Mouse (Mus musculus): ENCODE results near the gene Cdkn3. TPM values are rescaled to one million over a fixed set of nuclear protein-coding genes. Genes with fewer than 3 reads are reported as not detected.

Gene Cdkn3
- polyA plus RNA-seq, 1 experiment from 2014 or later: 48.8 TPM

DNA sequence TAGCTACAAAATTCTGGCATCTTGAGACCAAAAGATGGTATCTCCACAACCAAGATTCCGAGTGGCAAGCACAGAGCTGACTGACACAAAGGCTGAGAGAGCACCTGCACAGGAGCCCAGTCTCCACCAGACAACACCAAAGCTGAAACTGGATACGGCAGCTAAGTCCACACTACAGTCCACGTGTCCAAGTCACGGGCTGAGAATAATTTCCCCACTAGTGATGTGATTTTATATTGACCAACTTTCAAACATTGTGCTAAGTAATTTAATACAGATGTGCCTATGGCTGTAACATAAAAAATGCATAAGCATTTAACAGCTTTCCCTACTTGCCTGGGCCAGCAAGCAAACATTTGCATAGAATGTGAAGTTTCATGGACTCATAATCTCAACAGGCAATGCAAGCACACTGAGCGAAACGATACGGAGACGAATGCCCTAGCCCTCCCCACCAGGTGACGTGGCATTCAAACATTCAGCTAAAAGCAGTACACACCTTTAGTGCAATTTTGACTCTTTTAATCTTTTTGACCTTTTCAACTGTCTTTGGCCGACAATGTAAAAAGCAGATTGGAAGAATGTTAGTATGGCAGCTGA, 23.1 kb downstream of the Cdkn3 start:
- H3K9ac ChIP-seq: no peak overlapping the region
- H3K4me1 ChIP-seq (replicated peaks): peaks cover 18% of the 10 kb centered on the region
- WGBS: 90% methylated on average over 10 of the region's 10 CpGs
- H3K4me2 ChIP-seq: no peak overlapping the region
- no peak for ATAC-seq (ENCODE audit: insufficient number of reproducible peaks, low FRiP score)
- H3K9me3 ChIP-seq (replicated peaks): peaks cover 4% of the 10 kb centered on the region
- no peaks in the 10 kb centered on the region for H3K27me3 ChIP-seq (replicated peaks)
- no peak overlapping the region for H3K27ac ChIP-seq (ENCODE audit: poor library complexity, severe bottlenecking)
- no peak overlapping the region for H3K4me3 ChIP-seq
- H3K36me3 ChIP-seq: peaks cover 52% of the 10 kb centered on the region

DNA sequence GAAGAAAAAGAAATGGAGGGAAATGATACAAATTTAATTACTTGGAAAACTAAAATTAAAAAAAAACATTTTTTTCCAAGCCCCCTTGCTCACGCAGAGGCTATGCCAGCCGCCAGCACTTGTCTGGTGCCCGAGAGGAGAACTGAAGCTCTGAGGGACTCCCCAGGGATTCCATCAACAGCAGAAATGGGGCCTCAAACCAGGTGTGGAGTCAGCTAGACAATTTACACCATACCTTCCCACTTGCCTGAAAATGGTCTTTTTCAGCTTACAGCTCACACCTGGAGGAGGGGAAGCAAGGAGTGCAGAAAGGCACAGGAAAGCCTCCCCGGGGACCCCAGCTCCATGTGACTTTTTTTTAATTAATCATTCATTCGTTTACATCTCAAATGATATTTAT, 24.9 kb downstream of the Cdkn3 start:
- no peak overlapping the region for H3K4me3 ChIP-seq
- H3K9ac ChIP-seq: no peak overlapping the region
- H3K27me3 ChIP-seq (replicated peaks): no peaks in the 10 kb centered on the region
- peaks cover 34% of the 10 kb centered on the region for H3K36me3 ChIP-seq
- 91% methylated on average over 5 of the region's 5 CpGs for WGBS
- ATAC-seq (ENCODE audit: insufficient number of reproducible peaks, low FRiP score): no peak
- H3K4me1 ChIP-seq (replicated peaks): peaks cover 29% of the 10 kb centered on the region
- no peak overlapping the region for H3K4me2 ChIP-seq
- no peak overlapping the region for H3K27ac ChIP-seq (ENCODE audit: poor library complexity, severe bottlenecking)
- no peaks in the 10 kb centered on the region for H3K9me3 ChIP-seq (replicated peaks)

DNA sequence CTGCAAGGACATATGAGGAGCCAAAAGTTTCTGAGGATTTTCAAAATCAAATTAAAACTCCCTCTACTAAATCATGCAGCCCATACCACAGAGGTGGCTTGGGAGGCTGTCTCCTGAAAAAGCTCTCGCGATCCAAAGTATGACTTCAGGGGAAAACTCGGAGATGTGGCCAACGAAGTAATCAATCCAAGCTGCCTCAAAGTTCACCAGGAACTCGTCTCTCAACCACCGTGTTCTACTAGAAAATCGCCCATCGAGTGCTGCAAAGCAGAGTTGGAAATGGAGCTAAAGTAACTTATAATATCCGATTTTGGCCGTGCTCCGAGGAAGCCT, 27.1 kb downstream of the Cdkn3 start:
- no peaks in the 10 kb centered on the region for H3K27me3 ChIP-seq (replicated peaks)
- peaks cover 29% of the 10 kb centered on the region for H3K4me1 ChIP-seq (replicated peaks)
- peak overlapping the region; percentile 76 for H3K4me2 ChIP-seq
- WGBS: under 1% methylated on average over 11 of the region's 11 CpGs
- ATAC-seq (ENCODE audit: insufficient number of reproducible peaks, low FRiP score): no peak
- peak overlapping the region; percentile 96 for H3K9ac ChIP-seq
- H3K4me3 ChIP-seq: peak overlapping the region; percentile 85
- peaks cover 19% of the 10 kb centered on the region for H3K36me3 ChIP-seq
- H3K9me3 ChIP-seq (replicated peaks): no peaks in the 10 kb centered on the region
- peak overlapping the region; percentile 96 for H3K27ac ChIP-seq (ENCODE audit: poor library complexity, severe bottlenecking)

DNA sequence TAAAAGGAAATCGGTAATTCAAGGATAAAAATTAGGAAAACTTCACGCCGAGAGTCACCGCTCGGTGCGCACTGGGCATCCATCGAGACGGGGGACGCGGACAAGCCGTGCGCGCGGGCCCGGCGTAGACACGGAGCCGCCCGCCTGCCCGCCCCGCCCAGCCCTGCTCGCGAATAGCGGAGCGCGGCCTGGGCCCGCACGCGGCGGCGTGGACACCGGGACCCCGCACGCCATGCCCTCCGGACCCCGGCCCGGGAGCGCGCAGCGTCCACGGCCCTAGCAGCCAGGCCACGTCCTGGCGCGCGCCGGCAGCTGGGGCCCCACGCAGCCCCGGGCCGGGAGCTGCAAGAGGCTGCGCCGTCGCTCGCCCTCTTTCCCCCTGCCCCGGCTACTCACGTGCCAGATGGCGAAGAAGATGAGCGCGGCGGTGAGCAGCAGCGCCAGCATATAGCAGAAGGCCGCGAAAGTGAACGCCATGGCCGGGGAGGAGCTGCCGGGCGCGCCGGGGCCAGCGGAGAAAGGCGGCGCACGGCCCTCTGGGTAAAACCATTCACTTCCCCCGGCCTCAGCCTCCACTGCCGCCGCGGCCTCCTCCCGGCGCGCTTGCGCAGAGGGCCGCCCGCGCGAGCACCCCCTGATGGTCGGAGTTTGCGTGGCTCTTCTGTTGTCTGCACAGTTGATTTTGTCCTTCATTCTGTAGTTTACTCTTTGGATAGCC, 27.6 kb downstream of the Cdkn3 start, which contains the start of gene Cnih1:
Cnih1 (minus strand) TSS at position 625 of the 718 bp plus-strand sequence.
- peak within 1 kb of the TSS; percentile 96 for H3K9ac ChIP-seq
- H3K4me2 ChIP-seq: peak within 1 kb of the TSS; percentile 76
- peaks cover 29% of the 10 kb centered on the region for H3K4me1 ChIP-seq (replicated peaks)

DNA sequence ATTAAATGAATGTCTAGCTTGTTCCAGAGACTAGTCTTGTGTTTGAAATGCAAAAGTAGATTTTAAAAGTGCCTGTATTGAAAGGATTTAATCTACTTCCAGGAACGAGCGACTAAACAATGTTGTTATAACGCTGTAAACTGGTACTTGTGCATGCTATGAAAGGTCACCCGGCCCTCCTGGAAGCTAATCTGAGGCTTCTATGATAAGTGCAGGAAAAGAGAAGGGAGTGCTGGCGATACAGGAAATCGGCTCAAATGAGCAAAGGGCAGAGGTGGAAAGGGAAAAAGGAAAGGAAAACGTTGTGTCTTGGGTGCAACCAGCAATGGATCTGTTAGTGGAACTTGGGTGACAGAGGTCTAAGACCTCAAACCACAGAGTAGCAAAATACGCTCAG, 28.2 kb downstream of the Cdkn3 start:
- H3K27me3 ChIP-seq (replicated peaks): no peaks in the 10 kb centered on the region
- peaks cover 4% of the 10 kb centered on the region for H3K9me3 ChIP-seq (replicated peaks)
- 10% methylated on average over 8 of the region's 8 CpGs for WGBS
- peaks cover 14% of the 10 kb centered on the region for H3K36me3 ChIP-seq
- peak overlapping the region; percentile 85 for H3K4me3 ChIP-seq
- H3K27ac ChIP-seq (ENCODE audit: poor library complexity, severe bottlenecking): peak overlapping the region; percentile 96
- peak overlapping the region; percentile 76 for H3K4me2 ChIP-seq
- H3K4me1 ChIP-seq (replicated peaks): peaks cover 29% of the 10 kb centered on the region
- H3K9ac ChIP-seq: peak overlapping the region; percentile 61; the same call in 1 of the 2 replicates
- ATAC-seq (ENCODE audit: insufficient number of reproducible peaks, low FRiP score): no peak

More for the DNA sequence above, 27.6 kb downstream of the Cdkn3 start, which contains the start of gene Cnih1:
- WGBS: under 1% methylated on average over 86 of the region's 86 CpGs
- no peaks in the 10 kb centered on the region; the same call in 1 of the 2 replicates for H3K9me3 ChIP-seq (replicated peaks)
- peak; percentile 96 for ATAC-seq (ENCODE audit: insufficient number of reproducible peaks, low FRiP score)
- peak within 1 kb of the TSS; percentile 96 for H3K27ac ChIP-seq (ENCODE audit: poor library complexity, severe bottlenecking)
- H3K4me3 ChIP-seq: peak within 1 kb of the TSS; percentile 85
- H3K27me3 ChIP-seq (replicated peaks): no peaks in the 10 kb centered on the region
- H3K36me3 ChIP-seq: peaks cover 15% of the 10 kb centered on the region

GRCm38 (mm10) chr14:46790303-46790702, 30.0 kb downstream of the Cdkn3 start:
- Histone ChIP-seq H3K36me3 (peaks cover 7% of the 10 kb centered on the region), H3K27ac (ENCODE audit: poor library complexity, severe bottlenecking) (no peak overlapping the region), H3K4me1 (replicated peaks) (peaks cover 21% of the 10 kb centered on the region), H3K4me3 (no peak overlapping the region), H3K27me3 (replicated peaks) (no peaks in the 10 kb centered on the region), H3K9me3 (replicated peaks) (peaks cover 6% of the 10 kb centered on the region), H3K4me2 (no peak overlapping the region), H3K9ac (no peak overlapping the region)
- WGBS: 74% methylated on average over 4 of the region's 4 CpGs
- no peak for ATAC-seq (ENCODE audit: insufficient number of reproducible peaks, low FRiP score)

GRCm38 (mm10) chr14:46790723-46791122, 30.4 kb downstream of the Cdkn3 start:
- H3K9me3 ChIP-seq (replicated peaks): peaks cover 6% of the 10 kb centered on the region
- no peak overlapping the region for H3K27ac ChIP-seq (ENCODE audit: poor library complexity, severe bottlenecking)
- peaks cover 20% of the 10 kb centered on the region for H3K4me1 ChIP-seq (replicated peaks)
- no peaks in the 10 kb centered on the region for H3K27me3 ChIP-seq (replicated peaks)
- no peak overlapping the region for H3K9ac ChIP-seq
- no peak overlapping the region for H3K4me2 ChIP-seq
- no peak for ATAC-seq (ENCODE audit: insufficient number of reproducible peaks, low FRiP score)
- H3K36me3 ChIP-seq: peaks cover 7% of the 10 kb centered on the region
- WGBS: 95% methylated on average over 6 of the region's 6 CpGs
- H3K4me3 ChIP-seq: no peak overlapping the region

DNA sequence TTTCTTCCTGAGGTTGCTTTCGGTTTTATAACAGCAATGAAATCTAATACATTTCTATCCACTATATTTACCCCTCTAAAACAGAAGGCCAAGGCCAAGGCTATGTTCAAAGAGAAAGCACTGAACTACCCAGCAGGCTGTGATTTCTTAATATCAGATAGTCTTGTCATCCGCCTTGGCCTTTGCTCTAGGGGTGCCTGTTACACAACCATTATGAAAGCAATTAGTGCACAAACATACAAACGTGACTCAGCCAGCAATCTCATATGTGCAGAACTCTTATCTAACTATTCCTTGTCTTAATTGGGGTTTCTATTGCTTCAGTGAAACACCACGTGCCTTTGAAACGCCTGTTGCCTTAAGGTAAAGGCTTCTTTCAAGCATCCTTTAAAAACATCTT, 33.8 kb downstream of the Cdkn3 start:
- Histone ChIP-seq H3K9me3 (replicated peaks) (peaks cover 6% of the 10 kb centered on the region), H3K36me3 (peaks cover 9% of the 10 kb centered on the region), H3K27ac (ENCODE audit: poor library complexity, severe bottlenecking) (no peak overlapping the region), H3K4me2 (no peak overlapping the region), H3K27me3 (replicated peaks) (no peaks in the 10 kb centered on the region), H3K4me1 (replicated peaks) (peaks cover 5% of the 10 kb centered on the region; the same call in 1 of the 2 replicates), H3K4me3 (no peak overlapping the region), H3K9ac (no peak overlapping the region)
- WGBS: 82% methylated on average over 5 of the region's 5 CpGs
- no peak for ATAC-seq (ENCODE audit: insufficient number of reproducible peaks, low FRiP score)

- no peaks in the 10 kb centered on the region for H3K9me3 ChIP-seq (replicated peaks)
- ATAC-seq (ENCODE audit: insufficient number of reproducible peaks, low FRiP score): no peak
- H3K9ac ChIP-seq: no peak overlapping the region
- H3K36me3 ChIP-seq: peaks cover 9% of the 10 kb centered on the region
- H3K4me3 ChIP-seq: no peak overlapping the region
- no peak overlapping the region for H3K27ac ChIP-seq (ENCODE audit: poor library complexity, severe bottlenecking)
- peaks cover 7% of the 10 kb centered on the region for H3K4me1 ChIP-seq (replicated peaks)
- H3K4me2 ChIP-seq: no peak overlapping the region
- 70% methylated on average over 3 of the region's 3 CpGs for WGBS
- H3K27me3 ChIP-seq (replicated peaks): no peaks in the 10 kb centered on the region
Observed at GRCm38 (mm10) chr14:46800684-46801345, 40.5 kb downstream of the Cdkn3 start.

- H3K9ac ChIP-seq: no peak overlapping the region
- whole genome bisulfite sequencing: 82% methylated on average over 4 of the region's 4 CpGs
- H3K9me3 ChIP-seq (replicated peaks): no peaks in the 10 kb centered on the region
- peaks cover 7% of the 10 kb centered on the region for H3K4me1 ChIP-seq (replicated peaks)
- no peak overlapping the region for H3K27ac ChIP-seq (ENCODE audit: poor library complexity, severe bottlenecking)
- no peak overlapping the region for H3K4me2 ChIP-seq
- peaks cover 16% of the 10 kb centered on the region for H3K36me3 ChIP-seq
- H3K4me3 ChIP-seq: no peak overlapping the region
- ATAC-seq (ENCODE audit: insufficient number of reproducible peaks, low FRiP score): no peak
- H3K27me3 ChIP-seq (replicated peaks): no peaks in the 10 kb centered on the region
Observed at GRCm38 (mm10) chr14:46803259-46803658, 42.9 kb downstream of the Cdkn3 start.

DNA sequence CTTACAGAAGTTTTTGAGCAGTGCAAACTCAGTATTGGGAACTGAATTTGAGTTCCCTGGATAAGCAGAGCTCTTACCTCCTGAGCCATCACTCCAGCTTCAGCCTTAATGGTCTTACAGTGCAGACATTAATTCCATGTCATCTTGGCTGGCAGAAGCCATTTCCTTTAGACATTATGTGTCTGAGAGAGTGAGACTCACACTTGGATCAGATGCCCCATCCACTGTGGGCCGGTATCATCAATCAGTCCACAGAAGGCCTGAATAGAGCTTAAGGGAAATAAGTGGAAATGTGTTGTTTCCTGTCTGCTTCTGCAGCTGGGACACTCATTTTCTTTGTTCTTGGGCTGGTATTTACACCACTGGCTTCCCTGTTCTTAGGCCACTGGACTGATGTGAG, 43.5 kb downstream of the Cdkn3 start:
- Histone ChIP-seq H3K27me3 (replicated peaks) (no peaks in the 10 kb centered on the region), H3K4me1 (replicated peaks) (peaks cover 7% of the 10 kb centered on the region), H3K27ac (ENCODE audit: poor library complexity, severe bottlenecking) (no peak overlapping the region), H3K4me3 (no peak overlapping the region), H3K9ac (no peak overlapping the region), H3K36me3 (peaks cover 16% of the 10 kb centered on the region), H3K4me2 (no peak overlapping the region), H3K9me3 (replicated peaks) (no peaks in the 10 kb centered on the region)
- WGBS: 63% methylated on average over 1 of the region's 1 CpGs
- no peak for ATAC-seq (ENCODE audit: insufficient number of reproducible peaks, low FRiP score)

All from heart, embryonic 12.5 days (tissue).